Mouse (Mus musculus): ENCODE data around the gene Cfap20. TPM values are rescaled to one million over a fixed set of nuclear protein-coding genes. Genes with fewer than 3 reads are reported as not detected.

Cfap20 gene
- total RNA-seq (2014; fragmentation: Nextera tagmentation): 62.1 and 78.1 TPM in 2 replicates
- total RNA-seq (2017): 62.8 and 65.6 TPM in 2 replicates

DNA sequence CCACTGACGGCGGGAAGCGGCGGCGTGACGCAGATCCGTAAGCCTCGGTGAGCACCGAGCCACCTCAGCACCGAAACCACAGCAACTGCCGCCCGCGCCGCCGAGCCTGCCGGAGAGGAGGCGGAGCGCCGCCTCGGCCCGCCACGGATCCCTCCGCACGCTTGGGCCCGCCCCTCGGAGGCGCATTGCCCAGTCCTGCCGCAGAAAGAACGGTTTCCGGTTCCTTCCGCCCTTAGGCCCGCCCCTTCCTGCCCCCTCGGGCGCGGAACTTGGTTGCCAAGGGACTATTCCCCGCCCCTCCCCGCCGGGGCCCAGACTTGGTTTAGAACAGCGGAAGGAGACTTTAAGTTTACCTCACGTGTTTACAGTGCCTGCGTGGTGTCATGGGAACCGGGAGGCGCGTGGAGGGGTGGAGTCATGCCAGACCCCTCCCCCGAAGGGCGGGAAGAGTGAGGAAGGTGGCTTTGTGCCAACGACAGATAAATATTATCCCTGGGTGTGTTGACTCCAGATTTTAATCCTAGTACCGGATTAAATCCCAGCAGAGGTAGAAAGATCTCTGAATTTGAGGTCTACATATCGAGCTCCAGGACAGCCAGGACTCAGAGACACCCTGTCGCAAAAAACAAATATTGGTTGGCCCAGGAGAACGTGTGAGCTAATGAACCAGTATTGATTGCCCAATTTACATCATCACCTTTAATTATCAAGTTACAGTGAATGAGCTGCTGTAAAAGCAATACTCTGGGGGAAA is at the start of gene Cfap20:
Gene Cfap20, minus strand, starts transcription at position 184 of the 754 bp plus-strand sequence.
- ATAC-seq (replicated peaks; ENCODE audit: poor library complexity, severe bottlenecking): peak; percentile 96

DNA sequence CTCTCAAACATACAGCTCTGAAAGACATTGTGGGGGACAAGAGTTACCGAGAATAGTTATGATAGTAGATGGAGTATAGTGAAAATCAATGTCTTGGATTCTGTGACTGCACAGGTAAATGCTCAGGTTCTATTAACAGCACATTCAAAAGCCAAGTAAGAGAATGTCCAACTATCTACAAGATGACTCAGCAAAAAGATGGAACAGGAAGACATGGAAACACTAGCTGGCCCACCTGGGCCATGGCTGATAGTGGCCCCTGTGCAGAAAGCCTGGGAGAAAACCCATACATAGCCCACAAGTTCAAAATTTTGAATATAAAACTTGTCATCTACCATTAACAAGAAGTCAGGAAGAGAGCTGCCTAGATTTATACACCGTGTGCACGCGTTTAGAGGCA is 35.3 kb upstream of the Cfap20 start:
- ATAC-seq (replicated peaks; ENCODE audit: poor library complexity, severe bottlenecking): no peak

DNA sequence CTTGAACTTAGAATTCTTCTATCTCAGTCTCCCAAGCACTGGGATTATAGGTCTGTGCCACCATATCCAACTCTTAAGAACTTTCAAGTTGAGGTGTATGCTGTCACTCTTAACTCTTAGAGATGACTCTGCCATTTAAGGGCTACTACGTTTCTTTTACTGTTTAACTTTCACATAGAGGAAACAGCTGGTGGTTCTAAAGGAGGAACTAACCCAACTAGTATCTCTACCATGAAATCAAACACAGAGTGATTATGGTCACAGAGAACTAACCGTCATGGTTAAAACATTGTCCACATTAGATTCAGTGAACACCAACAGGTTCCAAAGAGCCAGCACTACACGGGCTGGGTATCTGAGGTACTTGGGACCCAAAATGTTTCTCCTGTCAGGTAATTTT is 34.3 kb upstream of the Cfap20 start:
- ATAC-seq (replicated peaks; ENCODE audit: poor library complexity, severe bottlenecking): peak; percentile 30; the same call in 1 of the 2 replicates

DNA sequence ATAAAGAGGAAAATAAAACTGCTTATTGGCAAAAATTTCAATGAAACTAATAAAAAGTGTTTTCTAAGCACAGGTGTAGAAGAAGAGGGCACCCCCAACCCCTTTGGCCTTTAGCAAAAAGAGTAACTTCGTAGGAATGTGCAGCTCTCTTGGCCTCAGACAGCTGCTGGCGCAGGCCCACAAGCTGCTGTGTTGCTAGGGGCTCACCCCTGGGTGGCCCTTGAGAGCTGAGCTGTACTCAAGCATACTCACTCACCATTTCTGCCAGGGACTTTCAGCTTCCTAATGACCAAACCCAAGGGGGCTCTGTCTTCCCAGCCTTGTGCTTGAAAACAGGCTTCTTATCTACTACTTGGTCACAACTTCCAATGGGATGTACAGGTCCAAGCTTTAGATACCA is 31.9 kb upstream of the Cfap20 start:
- ATAC-seq (replicated peaks; ENCODE audit: poor library complexity, severe bottlenecking): no peak

DNA sequence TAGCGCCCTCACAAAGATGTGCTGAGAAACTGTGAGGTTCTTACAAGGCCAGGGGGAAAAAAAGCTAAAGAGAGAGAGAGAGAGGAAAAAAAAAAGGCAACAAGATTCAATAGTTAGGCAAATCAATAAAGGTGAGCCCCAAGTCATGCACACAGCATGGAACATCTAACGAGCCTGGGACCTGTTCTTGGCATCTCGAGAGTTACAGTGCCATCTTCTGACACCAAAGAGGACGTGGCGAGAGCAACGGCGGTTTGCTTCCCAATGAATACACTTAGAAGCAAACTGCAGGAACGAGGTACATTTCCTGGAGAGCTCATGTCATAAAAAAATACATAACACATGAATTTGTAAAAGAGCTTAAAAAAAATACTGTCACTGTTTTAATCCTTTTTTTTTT is 17.8 kb upstream of the Cfap20 start:
- no peak for ATAC-seq (replicated peaks; ENCODE audit: poor library complexity, severe bottlenecking)

DNA sequence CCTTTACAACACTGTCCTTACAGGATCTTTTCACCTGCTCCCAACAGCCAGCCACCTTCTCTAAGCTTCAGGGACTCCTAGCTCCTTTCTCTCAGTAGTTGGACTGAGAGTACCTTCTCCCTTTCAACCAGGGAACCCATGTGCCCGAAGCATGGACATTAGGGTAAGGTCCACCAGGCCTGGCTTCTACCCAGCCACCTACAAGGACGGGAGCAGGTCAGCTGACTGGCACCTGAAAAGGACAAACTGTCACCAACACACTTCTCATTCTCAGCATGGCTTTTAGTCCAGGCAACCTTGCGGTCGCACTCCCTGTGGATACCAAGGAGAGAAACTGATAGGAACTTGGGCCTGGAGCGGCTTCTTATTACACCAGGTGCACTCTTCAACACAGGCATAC is 15.6 kb upstream of the Cfap20 start:
- ATAC-seq (replicated peaks; ENCODE audit: poor library complexity, severe bottlenecking): no peak

DNA sequence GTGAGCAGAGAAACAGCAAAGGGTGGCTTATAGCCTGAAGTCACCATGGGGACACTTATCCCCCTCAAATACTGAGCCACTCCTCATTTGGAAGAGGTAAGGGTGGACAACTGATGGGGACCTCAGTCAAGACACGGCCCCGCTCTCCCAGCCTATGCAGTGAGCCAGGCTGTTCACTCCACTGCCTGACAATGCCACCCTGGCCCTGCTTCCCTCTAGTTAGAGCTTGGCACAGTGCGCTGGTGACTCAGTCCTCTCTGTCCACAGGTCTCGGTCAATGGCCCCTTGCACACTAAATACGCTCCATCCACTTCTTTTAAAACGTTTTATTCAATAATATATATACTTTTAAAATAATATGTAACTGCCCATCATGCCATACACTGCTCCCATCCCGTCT is 13.0 kb upstream of the Cfap20 start:
- no peak for ATAC-seq (replicated peaks; ENCODE audit: poor library complexity, severe bottlenecking)

DNA sequence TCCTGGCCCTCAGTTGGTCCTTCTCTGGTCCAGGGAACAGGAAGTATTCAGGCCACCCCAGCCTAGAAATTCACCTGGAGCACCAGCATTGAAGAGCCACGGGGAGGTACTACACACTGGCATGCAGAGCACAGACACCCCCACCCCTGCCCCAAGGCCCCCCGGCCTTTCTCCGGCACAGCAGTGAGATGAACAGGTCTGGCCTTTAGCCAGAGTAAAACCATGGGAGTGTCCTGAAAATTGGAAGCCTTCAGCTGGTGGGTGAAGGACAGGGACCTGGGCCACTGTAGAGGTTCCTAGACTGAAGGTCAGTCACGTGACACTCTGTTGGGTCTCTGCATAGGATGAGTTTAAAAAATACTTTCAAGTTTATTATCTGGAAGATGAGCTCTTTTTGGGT is 10.4 kb upstream of the Cfap20 start:
- ATAC-seq (replicated peaks; ENCODE audit: poor library complexity, severe bottlenecking): no peak

DNA sequence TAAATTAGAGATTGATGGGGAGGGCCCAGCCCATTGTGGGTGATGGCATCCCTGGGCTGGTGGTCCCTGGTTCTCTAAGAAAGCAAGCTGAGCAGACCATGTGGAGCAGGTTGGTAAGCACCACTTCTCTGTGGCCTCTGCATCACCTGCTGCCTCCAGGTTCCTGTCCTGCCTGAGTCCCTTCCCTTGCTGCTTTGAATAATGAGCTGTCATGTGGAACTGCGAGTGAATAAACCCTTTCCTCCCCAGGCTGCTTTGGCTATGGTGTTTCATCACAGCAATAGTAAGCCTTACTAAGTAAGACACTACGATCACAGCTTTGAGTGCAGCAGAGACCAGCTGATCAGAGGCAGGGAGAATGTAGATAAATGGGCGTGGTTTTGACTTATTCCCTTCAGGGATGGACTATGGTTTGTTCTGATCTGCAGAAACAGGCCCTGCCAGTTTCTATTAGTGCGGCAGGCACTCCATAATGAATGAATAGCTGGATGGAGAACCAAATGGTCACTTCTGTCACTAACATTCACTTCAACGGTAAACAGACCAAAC is 6.9 kb upstream of the Cfap20 start:
- ATAC-seq (replicated peaks; ENCODE audit: poor library complexity, severe bottlenecking): no peak

DNA sequence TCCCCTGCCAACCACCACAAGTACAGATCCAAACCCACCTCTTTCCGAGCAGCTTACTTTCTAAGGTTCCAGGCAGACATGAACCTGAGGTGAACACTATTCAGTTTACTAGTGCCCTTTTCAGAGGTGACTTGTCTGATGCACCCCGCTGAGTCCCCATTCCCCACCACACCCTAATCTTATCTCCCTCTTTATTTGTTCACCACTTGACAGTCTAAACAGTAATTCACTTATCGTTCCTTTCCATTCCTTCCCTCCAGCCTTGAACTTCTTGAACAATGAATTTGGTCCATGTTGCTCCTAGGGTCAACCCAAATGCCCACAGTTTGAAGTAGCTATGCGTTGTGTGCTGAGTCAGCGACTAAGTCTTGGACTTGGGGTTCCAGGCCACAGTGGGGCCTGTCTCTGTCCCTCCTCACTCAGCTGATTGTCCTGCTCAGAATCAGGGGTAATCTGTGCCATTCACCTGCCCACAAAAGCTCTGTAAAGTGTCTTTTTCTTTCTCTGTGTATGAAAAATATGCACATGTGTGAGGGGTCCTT is 5.6 kb upstream of the Cfap20 start:
- ATAC-seq (replicated peaks; ENCODE audit: poor library complexity, severe bottlenecking): no peak

DNA sequence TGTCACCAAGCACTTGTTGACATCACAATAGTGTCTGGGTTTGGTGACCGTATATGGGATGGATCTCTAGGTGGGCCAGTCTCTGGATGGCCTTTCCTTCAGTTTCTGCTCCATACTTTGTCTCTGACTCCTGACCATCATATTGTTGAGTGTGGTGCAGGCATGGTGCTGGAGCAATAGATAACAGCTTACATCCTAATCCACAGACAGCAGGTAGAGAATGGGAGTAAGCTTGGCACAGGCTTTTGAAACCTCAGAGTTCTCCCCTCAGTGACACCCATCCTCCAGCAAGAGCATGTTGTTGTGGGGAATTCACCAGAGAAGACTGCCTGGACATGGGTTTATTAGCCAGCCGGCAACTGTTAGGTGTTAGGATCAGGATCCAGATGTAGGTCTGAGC is 4.8 kb upstream of the Cfap20 start:
- no peak for ATAC-seq (replicated peaks; ENCODE audit: poor library complexity, severe bottlenecking)

DNA sequence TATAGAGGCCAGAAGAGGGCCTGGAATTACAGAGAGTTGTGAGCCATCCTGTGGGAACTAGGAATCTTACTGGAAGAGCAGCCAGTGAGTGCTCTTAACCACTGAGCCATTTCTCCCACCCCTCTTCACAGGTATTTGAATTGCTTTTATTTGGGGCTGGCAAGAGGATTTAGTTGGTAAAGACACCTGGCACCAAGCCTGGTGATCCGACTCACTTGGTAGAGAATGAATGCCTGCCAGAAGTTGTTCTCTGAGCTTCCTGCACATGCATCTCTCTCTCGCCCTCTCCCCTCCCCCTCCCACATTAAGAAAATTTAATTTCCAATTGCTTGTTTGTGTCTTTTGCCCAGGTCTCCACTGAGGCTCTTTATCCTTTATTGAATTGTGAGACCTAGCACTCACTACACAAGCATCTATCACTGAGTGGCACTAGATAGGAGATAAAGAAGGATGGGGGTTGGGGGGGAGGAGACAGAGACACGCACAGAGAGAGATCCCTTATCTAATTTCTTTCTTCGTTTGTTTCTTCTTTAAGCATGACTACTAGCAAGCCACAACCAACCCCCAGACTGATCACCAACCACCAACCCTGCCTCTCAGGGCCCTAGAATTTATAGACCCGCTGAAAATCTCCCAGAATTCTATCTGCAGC is 2.8 kb upstream of the Cfap20 start:
- ATAC-seq (replicated peaks; ENCODE audit: poor library complexity, severe bottlenecking): no peak

DNA sequence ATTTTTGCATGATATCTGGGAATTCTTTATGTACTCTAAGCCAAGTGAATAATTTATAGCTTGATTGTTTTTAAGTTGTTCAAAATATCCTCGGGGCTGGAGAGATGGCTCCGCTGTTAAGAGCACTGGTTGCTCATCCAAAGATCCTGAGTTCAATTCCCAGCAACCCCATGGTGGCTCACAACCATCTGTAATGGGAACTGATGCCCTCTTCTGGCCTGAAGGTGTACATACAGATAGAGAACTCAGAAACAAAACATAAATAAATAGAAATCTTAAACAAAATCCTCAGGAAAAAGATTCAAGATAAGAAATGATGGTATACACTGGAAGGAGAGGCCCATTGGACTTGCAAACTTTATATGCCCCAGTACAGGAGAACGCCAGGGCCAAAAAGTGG is 1.3 kb upstream of the Cfap20 start:
- ATAC-seq (replicated peaks; ENCODE audit: poor library complexity, severe bottlenecking): no peak

DNA sequence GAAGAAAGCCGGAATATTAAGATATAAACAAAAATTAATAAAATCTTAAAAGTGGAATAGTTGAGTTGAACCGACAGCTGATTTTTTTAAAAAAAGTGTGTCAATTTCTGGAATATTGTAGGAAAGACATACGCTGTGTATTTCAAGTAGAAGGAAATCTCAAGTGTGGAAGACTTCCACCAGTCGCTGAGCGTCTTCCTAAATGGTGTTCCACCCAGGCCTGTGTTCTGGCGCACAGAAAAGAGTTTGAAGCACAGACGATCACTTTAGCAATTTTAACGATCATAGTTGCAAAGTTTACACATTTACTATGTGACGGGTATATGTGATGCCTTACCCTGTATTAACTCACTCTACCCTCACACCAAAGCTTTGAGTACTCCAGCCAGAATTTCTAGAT is 802 bp upstream of the Cfap20 start:
- ATAC-seq (replicated peaks; ENCODE audit: poor library complexity, severe bottlenecking): no peak

DNA sequence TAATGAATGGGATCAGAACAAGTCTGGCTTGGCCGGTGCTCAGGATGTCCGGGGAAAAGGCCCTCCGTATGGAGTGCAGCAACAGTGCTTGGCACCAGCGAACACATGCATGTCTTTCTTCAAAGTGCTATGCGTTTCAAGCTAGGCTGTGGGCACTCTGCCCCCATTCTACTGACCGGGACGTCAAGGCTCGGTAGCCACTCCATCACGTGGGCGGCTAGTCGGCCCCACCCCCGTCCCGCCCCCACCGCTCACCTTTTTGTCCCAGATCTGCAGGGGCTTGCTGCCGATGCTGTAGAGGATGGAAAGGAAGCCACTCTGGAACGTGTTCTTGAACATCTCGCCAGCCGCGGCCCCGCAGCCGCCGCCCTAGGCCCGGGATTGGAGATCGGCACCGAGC is 436 bp downstream of the Cfap20 start:
- peak; percentile 2; the same call in 1 of the 2 replicates for ATAC-seq (replicated peaks; ENCODE audit: poor library complexity, severe bottlenecking)

DNA sequence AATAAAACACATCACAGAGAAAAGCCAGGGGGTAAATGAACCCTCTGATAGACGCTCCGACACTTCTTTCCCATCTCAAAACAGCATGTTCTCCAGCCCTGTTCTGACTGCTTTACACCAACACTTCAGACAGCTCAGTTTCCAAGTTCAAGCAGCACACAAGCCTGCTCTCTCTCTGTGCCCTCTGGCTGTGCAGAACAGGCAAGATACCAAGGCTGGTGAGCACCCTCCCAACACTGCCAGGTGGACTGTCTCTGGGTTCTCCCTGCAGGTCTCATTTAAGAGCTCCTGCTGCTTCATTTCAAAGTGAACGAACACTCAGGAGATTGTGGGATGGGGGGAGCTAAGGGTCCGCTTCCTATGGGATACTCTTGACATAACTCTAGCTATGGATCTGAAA is 1.5 kb downstream of the Cfap20 start:
- no peak for ATAC-seq (replicated peaks; ENCODE audit: poor library complexity, severe bottlenecking)

DNA sequence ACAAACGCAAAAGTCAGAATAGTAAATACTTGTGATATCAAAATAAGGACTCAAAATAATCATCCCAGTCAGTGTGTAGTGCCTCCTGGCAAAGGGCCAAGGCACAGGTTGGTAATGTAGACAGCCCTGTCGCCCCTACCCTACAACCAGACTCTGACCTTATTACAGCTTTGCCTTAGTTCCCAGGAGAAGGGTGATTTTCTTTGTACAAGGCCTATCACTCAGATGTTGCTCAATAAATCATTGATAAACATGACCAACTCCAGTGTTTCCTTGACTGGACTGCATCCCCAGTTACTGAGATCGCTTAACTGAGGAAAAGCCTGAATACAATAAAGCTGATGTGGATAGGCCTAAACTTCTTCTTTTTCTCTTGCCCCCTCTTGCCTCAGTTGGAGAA is 2.2 kb downstream of the Cfap20 start:
- ATAC-seq (replicated peaks; ENCODE audit: poor library complexity, severe bottlenecking): no peak

DNA sequence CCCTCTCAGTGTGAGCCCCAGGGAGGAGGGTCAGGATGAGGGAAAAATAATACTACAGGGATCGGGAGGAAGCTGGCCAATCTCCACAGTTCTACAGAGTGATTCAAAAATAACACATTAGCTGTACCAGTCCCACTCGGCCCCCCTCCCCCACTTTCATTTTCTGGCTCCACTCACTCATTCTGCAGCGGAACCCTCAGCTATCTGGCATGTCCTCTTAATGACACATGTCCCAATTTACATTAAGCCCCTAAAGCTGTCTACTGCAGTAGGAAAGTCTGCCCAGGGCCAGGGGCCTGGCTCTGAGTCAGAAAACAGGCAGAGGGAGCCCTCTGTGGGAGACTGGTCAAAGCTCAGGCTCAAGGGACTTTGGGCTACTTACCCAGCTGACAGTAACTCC is 4.7 kb downstream of the Cfap20 start:
- no peak for ATAC-seq (replicated peaks; ENCODE audit: poor library complexity, severe bottlenecking)

DNA sequence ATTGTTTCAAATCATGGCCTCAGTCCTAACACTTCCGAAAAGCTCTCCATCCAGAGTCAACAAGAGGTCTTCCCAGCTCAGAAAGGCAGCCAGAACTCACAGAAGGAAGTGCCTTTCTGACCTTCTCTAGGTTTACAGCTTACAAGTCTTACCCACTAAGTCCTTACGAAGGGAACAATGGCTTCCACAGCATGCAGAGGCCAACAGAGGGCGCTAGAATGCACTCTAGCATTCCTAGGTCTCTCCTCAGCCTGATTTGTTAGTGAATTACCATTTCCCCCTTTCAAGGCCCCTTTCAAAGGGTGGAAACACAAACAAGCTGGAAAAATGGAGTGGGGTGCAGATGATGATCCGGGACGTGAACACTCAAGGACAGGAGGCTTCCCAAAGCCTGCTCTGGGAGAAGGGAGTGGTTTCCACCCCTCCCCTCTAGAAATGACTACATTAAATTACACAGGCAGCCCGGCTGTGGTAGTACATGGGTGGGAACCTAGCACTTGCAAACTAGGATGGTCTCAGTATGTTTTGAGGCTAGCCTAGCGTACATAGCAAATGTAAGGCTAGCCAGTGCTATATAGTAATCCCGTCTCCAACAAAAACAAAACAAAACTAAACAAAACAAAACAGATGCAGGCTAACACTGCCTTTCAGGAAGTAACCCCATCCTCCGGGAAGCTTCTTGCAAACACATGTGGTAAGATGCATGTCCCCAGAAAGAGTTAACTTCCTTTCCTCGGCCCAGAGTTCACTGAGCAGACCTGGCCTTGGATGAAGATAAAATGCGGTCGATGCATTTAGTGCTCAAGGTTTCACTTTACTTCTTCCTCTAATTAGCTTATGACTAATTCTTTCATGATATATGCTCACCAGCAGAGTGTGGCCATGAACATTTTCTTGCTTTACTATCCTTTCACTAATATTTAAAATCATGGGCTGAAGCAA is 6.8 kb downstream of the Cfap20 start:
- ATAC-seq (replicated peaks; ENCODE audit: poor library complexity, severe bottlenecking): peak; percentile 84

DNA sequence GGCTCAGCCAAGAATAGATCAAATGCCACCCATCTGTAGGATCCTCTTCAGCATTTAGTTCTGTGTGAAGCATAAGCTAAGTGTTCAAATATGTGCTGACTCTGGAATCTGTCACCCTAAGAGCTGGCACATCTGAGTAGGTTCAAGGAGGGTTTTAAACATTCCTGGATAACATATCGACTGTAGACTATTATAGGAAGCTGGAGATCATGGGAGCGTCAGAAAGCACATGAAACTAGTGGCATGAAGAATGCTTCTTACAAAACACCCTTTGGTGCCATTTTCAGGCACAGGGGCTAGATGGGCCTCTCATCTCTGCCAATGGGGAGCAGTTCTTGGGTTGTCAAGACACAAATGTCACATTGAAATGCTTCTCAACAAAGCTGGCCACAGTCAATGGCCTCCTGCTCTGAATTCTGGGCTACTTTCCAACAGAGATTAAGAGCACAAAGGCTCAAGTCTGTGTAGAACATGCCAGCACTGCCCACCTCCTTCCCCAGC is 7.8 kb downstream of the Cfap20 start:
- no peak for ATAC-seq (replicated peaks; ENCODE audit: poor library complexity, severe bottlenecking)

Data from granulocyte monocyte progenitor cell, adult 5-6 weeks (primary cell).